Mouse (Mus musculus): Measurements from ENCODE around the gene Helt. TPM values are rescaled to one million over a fixed set of nuclear protein-coding genes. Genes with fewer than 3 reads are reported as not detected.

Helt gene
- total and polyA plus RNA-seq, 3 experiments: not detected

- TF ChIP-seq NRF1 (IDR thresholded peaks at IDR 0.05; ENCODE audit: low read depth, low read length) (no peak), SIN3A (IDR thresholded peaks at IDR 0.05; ENCODE audit: low read length) (no peak), ZC3H11A (IDR thresholded peaks at IDR 0.05; ENCODE audit: low read depth, low read length) (no peak), RCOR1 (conservative IDR thresholded peaks at IDR 0.05; ENCODE audit: low read depth, low read length) (no peak), CHD1 (IDR thresholded peaks at IDR 0.05; ENCODE audit: low read depth, low read length) (no peak), MAX (IDR thresholded peaks at IDR 0.05; ENCODE audit: low read length) (no peak), E2F4 (IDR thresholded peaks at IDR 0.05; ENCODE audit: insufficient replicate concordance, low read depth, low read length) (no peak), JUN (IDR thresholded peaks at IDR 0.05; ENCODE audit: insufficient read depth, low read depth, low read length) (no peak), ETS1 (conservative IDR thresholded peaks at IDR 0.05; ENCODE audit: low read depth, low read length) (no peak), ZMIZ1 (IDR thresholded peaks at IDR 0.05; ENCODE audit: low read depth, low read length) (no peak), MYC (IDR thresholded peaks at IDR 0.05; ENCODE audit: low read depth, low read length) (no peak), RAD21 (IDR thresholded peaks at IDR 0.05; ENCODE audit: low read depth, low read length) (no peak), MEF2A (IDR thresholded peaks at IDR 0.05; ENCODE audit: borderline replicate concordance, low read depth, low read length) (no peak), POLR2AphosphoS2 (IDR thresholded peaks at IDR 0.05; ENCODE audit: low read depth, low read length) (no peak), MAZ (IDR thresholded peaks at IDR 0.05; ENCODE audit: low read depth, low read length) (no peak), EP300 (IDR thresholded peaks at IDR 0.05; ENCODE audit: low read length) (no peak), UBTF (IDR thresholded peaks at IDR 0.05; ENCODE audit: low read depth, low read length) (no peak)
- dilution Hi-C loops (cut with MboI; ENCODE audit: extremely low pct_ligation_motif_present, extremely low pct_unique_long_range_greater_than_20kb, low sequenced_read_pairs): no loop called here
Observed at GRCm38 (mm10) chr8:46288021-46288420, 6.5 kb downstream of the Helt start.

DNA sequence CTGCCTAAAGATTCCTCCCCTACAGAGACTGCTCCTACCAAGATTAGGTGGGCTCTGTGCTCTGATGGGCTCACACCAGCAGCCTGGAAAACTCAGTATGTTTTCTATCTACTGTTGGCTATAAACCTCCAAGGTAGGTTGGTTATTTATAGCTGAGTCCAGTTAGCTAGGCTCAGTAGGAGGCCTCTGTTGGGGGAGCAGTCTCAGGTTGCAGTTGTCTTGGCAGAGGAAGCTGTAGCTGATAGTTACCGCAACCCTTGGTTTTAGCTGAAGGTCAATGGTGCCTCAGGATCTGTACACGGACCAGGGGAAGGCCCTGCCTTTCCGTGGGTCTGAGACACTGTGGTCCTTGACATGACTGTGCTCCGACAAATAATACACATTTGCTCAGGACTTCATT lies 8.5 kb downstream of the Helt start:
- TF ChIP-seq BHLHE40 (IDR thresholded peaks at IDR 0.05; ENCODE audit: low read depth, low read length): no peak
- no peak for TF ChIP-seq ZC3H11A (IDR thresholded peaks at IDR 0.05; ENCODE audit: low read depth, low read length)
- TF ChIP-seq UBTF (IDR thresholded peaks at IDR 0.05; ENCODE audit: low read depth, low read length): no peak
- no peak for TF ChIP-seq RAD21 (IDR thresholded peaks at IDR 0.05; ENCODE audit: low read depth, low read length)
- no peak for TF ChIP-seq MEF2A (IDR thresholded peaks at IDR 0.05; ENCODE audit: borderline replicate concordance, low read depth, low read length)
- TF ChIP-seq ETS1 (conservative IDR thresholded peaks at IDR 0.05; ENCODE audit: low read depth, low read length): no peak
- TF ChIP-seq POLR2AphosphoS2 (IDR thresholded peaks at IDR 0.05; ENCODE audit: low read depth, low read length): no peak
- TF ChIP-seq EP300 (IDR thresholded peaks at IDR 0.05; ENCODE audit: low read length): no peak
- no peak for TF ChIP-seq ELF1 (IDR thresholded peaks at IDR 0.05; ENCODE audit: low read depth, low read length)
- no peak for TF ChIP-seq CHD1 (IDR thresholded peaks at IDR 0.05; ENCODE audit: low read depth, low read length)
- TF ChIP-seq SMC3 (IDR thresholded peaks at IDR 0.05; ENCODE audit: low read depth, low read length): no peak
- no peak for TF ChIP-seq GABPA (IDR thresholded peaks at IDR 0.05; ENCODE audit: insufficient replicate concordance, low read depth, low read length)
- TF ChIP-seq TBP (conservative IDR thresholded peaks at IDR 0.05; ENCODE audit: low read depth, low read length): no peak
- TF ChIP-seq IRF4 (IDR thresholded peaks at IDR 0.05; ENCODE audit: low read depth, low read length): no peak
- no peak overlapping the region for H3K27ac ChIP-seq (ENCODE audit: insufficient read depth, low read depth)
- H3K27me3 ChIP-seq (replicated peaks): no peaks in the 10 kb centered on the region
- no peaks in the 10 kb centered on the region for H3K36me3 ChIP-seq (replicated peaks in 1 of 2; ENCODE audit: control insufficient read depth in 1 of 2, insufficient read depth in 1 of 2, low read length in 1 of 2)
- H3K4me3 ChIP-seq (replicated peaks in 1 of 3; ENCODE audit: low read depth in 2 of 3, low read length in 2 of 3, poor library complexity in 1 of 3): no peak overlapping the region
- no peaks in the 10 kb centered on the region for H3K9me3 ChIP-seq (replicated peaks; ENCODE audit: low read length)
- H3K79me2 ChIP-seq (replicated peaks; ENCODE audit: control insufficient read depth, extremely low read depth, insufficient read depth, poor library complexity, severe bottlenecking): no peaks in the 10 kb centered on the region
- dilution Hi-C loops (cut with MboI; ENCODE audit: extremely low pct_ligation_motif_present, extremely low pct_unique_long_range_greater_than_20kb, low sequenced_read_pairs) (no loop called here), in situ Hi-C loops (cut with MboI; ENCODE audit: low pct_ligation_motif_present, low pct_unique_long_range_greater_than_20kb, low sequenced_read_pairs) (loop anchor here (25.0 kb wide), 1 partner anchor 1101 kb away; no protein-coding TSS in a partner anchor)
- H3K4me1 ChIP-seq (ENCODE audit: control insufficient read depth in 1 of 2, insufficient read depth in 2 of 2): no peaks in the 10 kb centered on the region
- H3K9ac ChIP-seq (ENCODE audit: insufficient read depth, low read depth): no peak overlapping the region
- H3K4me2 ChIP-seq (ENCODE audit: insufficient read depth, low read depth, poor library complexity, severe bottlenecking): no peak overlapping the region
- no peak for DNase-seq (ENCODE audit: extremely low read depth)

More at GRCm38 (mm10) chr8:46288021-46288420, 6.5 kb downstream of the Helt start:
- no peaks in the 10 kb centered on the region for H3K4me1 ChIP-seq (ENCODE audit: control insufficient read depth in 1 of 2, insufficient read depth in 2 of 2)
- H3K9me3 ChIP-seq (replicated peaks; ENCODE audit: low read length): no peaks in the 10 kb centered on the region
- H3K4me3 ChIP-seq (replicated peaks in 1 of 3; ENCODE audit: low read depth in 2 of 3, low read length in 2 of 3, poor library complexity in 1 of 3): no peak overlapping the region
- H3K27ac ChIP-seq (ENCODE audit: insufficient read depth, low read depth): no peak overlapping the region
- H3K36me3 ChIP-seq (replicated peaks in 1 of 2; ENCODE audit: control insufficient read depth in 1 of 2, insufficient read depth in 1 of 2, low read length in 1 of 2): no peaks in the 10 kb centered on the region
- peaks cover 6% of the 10 kb centered on the region for H3K27me3 ChIP-seq (replicated peaks)
- DNase-seq (ENCODE audit: extremely low read depth): no peak
- no peak overlapping the region for H3K4me2 ChIP-seq (ENCODE audit: insufficient read depth, low read depth, poor library complexity, severe bottlenecking)
- in situ Hi-C loops (cut with MboI; ENCODE audit: low pct_ligation_motif_present, low pct_unique_long_range_greater_than_20kb, low sequenced_read_pairs): loop anchor here (25.0 kb wide), 1 partner anchor 1099 kb away; no protein-coding TSS in a partner anchor
- H3K79me2 ChIP-seq (replicated peaks; ENCODE audit: control insufficient read depth, extremely low read depth, insufficient read depth, poor library complexity, severe bottlenecking): no peaks in the 10 kb centered on the region
- H3K9ac ChIP-seq (ENCODE audit: insufficient read depth, low read depth): no peak overlapping the region

Data from CH12.LX (cell line).